Mouse (Mus musculus) liver, postnatal 0 days (tissue): ENCODE data around the gene Cnih4.

Experiments used
- CTCF ChIP-seq: sonication (generic); IDR thresholded peaks from 2 replicates; pipeline ENCODE4 v1.5.1; 2016; ENCODE audit warnings: antibody characterized with exemption, low read depth
- EP300 ChIP-seq: IDR thresholded peaks from 2 replicates; pipeline ENCODE4 v1.6.1; 2016; ENCODE audit warnings: antibody characterized with exemption, low read depth, mild to moderate bottlenecking

DNA sequence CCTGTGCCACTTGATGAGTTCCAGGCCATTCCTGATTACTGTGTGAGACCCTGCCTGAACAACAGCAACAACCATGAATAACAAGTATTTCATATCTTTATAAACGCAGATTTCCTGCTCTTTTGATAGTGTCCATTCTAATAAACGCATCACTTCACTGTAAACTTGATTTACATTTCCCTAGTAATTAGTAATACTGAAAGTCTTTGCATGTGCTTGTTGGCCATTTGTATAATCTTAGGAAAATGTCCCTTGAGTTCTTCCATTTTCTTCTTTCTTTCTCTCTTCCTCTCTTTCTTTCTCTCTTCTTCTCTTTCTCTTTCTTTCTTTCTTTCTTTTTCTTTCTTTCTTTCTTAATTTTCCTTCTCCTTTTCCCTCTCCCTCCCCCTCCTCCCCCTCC, 1.7 kb downstream of the Cnih4 start:
- TF ChIP-seq CTCF (no peak), EP300 (no peak)
